Mouse (Mus musculus) heart, postnatal 0 days (tissue): ENCODE measurements at regions not wholly inside any gene's neighbourhood (a gene's known extent, or its start where the extent isn't known, plus 50 kb on each side); places are given as distances from the start of the nearest gene placed in this dataset.

Experiments used
- ATAC-seq: fragments of 200-750 bp; cut with Nextera tagmentation; 2 replicates; pipeline ENCODE4 v1.8.0; 2017; ENCODE audit warnings: low read depth, moderate number of reproducible peaks, moderate library complexity; ENCODE audit not compliant: insufficient read depth
- DNase-seq: peaks from one replicate; pipeline ENCODE4 v3.0.0-alpha.2; 2016; ENCODE audit warnings: low spot score
- H3K27ac ChIP-seq: fragments of 300-500 bp; sonication (generic); 2 replicates; pipeline ENCODE4 v1.5.1; 2014; ENCODE audit warnings: low read depth, mild to moderate bottlenecking
- H3K27me3 ChIP-seq: fragments of 300-500 bp; sonication (generic); 2 replicates; pipeline ENCODE4 v1.6.1; 2014; ENCODE audit warnings: low read length, mixed read lengths; ENCODE audit not compliant: control insufficient read depth, insufficient read depth
- H3K36me3 ChIP-seq: fragments of 300-500 bp; sonication (generic); replicated peaks from 2 replicates; pipeline ENCODE4 v1.6.1; 2014; ENCODE audit warnings: low read length, mixed read lengths; ENCODE audit not compliant: control insufficient read depth, insufficient read depth
- H3K4me1 ChIP-seq: fragments of 300-500 bp; sonication (generic); 2 replicates; pipeline ENCODE4 v1.6.1; 2014; ENCODE audit warnings: antibody characterized with exemption; ENCODE audit not compliant: control insufficient read depth, insufficient read depth
- H3K4me2 ChIP-seq: fragments of 300-500 bp; sonication (generic); 2 replicates; pipeline ENCODE4 v1.6.1; 2014; ENCODE audit warnings: low read depth, mild to moderate bottlenecking, low read length, moderate library complexity
- H3K4me3 ChIP-seq: fragments of 300-500 bp; sonication (generic); 2 replicates; pipeline ENCODE4 v1.5.1; 2014; ENCODE audit warnings: low read depth, low read length
- H3K9ac ChIP-seq: fragments of 300-500 bp; sonication (generic); replicated peaks from 2 replicates; pipeline ENCODE4 v1.6.1; 2014; ENCODE audit warnings: low read depth, low read length, mixed read lengths
- H3K9me3 ChIP-seq: fragments of 300-500 bp; sonication (generic); replicated peaks from 2 replicates; pipeline ENCODE4 v1.6.1; 2016; ENCODE audit warnings: low read length; ENCODE audit not compliant: control insufficient read depth
- CTCF ChIP-seq: IDR thresholded peaks from 2 replicates; pipeline ENCODE4 v1.5.1; 2016; ENCODE audit warnings: antibody characterized with exemption, control low read depth, low read depth
- EP300 ChIP-seq: IDR thresholded peaks from 2 replicates; pipeline ENCODE4 v1.6.1; 2016; ENCODE audit warnings: antibody characterized with exemption, low read depth
- WGBS: fragments of 180-500 bp; shearing (Covaris S2); extraction: QIAGEN DNeasy Blood & Tissue Kit; methylation state at CpG from one replicate; pipeline ENCODE4 v1.1.7; 2014; 5-methylcytosine and 5-hydroxymethylcytosine counted together

DNA sequence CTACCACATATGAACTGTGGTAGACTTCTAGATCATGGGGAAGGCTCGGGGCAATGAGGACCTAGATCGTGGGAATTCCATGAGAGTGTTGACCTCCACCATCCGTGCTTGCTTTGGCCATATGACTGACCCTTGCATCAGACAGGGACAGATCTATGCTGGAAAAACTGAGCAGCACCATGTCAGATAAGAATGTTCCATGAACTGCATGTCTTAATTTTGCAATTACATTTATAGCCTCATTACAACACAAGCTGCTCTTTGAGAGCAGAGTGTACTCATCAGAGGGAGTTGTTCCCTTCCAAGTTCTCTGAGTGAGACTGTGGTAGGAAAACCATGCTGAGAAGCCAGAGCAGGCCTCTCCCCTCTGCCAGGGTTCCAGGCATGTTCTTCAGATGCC is 166.4 kb upstream of the Ttc29 start:
- no peak overlapping the region for H3K4me2 ChIP-seq
- no peak overlapping the region for H3K9ac ChIP-seq
- H3K27ac ChIP-seq, result peak overlapping the region; percentile 28; the same call in 1 of the 2 replicates
- H3K4me1 ChIP-seq, result no peaks in the 10 kb centered on the region; the same call in 1 of the 2 replicates
- no peak for TF ChIP-seq EP300
- no peak for TF ChIP-seq CTCF
- H3K36me3 ChIP-seq, result no peaks in the 10 kb centered on the region
- H3K9me3 ChIP-seq, result no peaks in the 10 kb centered on the region
- ATAC-seq (peak; percentile 49; the same call in 1 of the 2 replicates), DNase-seq (no peak)
- WGBS, result 78% methylated on average over 3 of the region's 3 CpGs
- H3K27me3 ChIP-seq, result no peaks in the 10 kb centered on the region
- H3K4me3 ChIP-seq, result no peak overlapping the region

DNA sequence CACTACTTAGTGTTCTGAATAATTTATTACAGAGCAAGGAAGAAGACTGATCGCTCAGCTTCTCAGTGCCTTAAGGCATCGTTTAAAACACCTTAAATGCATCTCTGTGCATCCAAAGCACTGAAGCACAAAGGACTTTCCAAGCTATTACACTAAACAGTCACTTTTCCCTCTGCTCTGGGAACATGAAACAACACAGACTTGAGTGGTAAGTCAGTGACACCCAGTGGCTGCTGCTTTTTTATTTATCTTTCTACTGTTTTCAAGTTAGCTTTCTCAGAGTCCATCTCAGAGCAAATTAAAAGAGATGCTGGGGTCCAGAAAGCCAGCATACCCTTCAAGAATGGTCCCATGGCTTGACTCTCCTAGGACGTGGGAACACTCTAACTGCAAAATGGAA is 162.3 kb upstream of the Ttc29 start:
- H3K9me3 ChIP-seq, result no peaks in the 10 kb centered on the region
- ATAC-seq (no peak), DNase-seq (no peak)
- H3K27ac ChIP-seq, result no peak overlapping the region
- peak; percentile 38 for TF ChIP-seq CTCF
- TF ChIP-seq EP300, result no peak
- no peaks in the 10 kb centered on the region for H3K27me3 ChIP-seq
- no peaks in the 10 kb centered on the region for H3K36me3 ChIP-seq
- no peak overlapping the region for H3K4me3 ChIP-seq
- no peaks in the 10 kb centered on the region; the same call in 1 of the 2 replicates for H3K4me1 ChIP-seq
- no peak overlapping the region for H3K4me2 ChIP-seq
- no peak overlapping the region for H3K9ac ChIP-seq
- WGBS, result 61% methylated on average over 3 of the region's 3 CpGs

DNA sequence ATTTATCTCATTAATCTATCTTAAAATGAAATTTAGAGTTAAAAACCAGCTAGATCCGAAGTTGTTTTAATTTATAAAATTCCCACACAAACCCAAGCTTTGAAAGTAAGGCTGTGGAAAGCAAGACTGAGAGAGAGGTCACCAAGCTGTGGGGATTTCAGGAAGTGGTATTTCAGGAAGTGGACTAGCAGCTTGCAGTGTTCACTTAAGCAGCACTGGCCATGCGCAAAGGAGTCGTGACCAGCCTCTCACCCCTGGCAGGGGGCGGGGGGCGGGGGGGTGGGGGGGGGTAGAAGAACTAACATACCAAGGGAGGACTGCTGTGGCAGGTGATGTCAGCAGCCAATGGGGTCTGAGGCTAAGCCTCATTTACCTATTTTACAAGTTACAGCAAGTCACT is 158.7 kb upstream of the Ttc29 start:
- Histone ChIP-seq H3K27me3 (no peaks in the 10 kb centered on the region), H3K4me3 (no peak overlapping the region), H3K36me3 (no peaks in the 10 kb centered on the region), H3K27ac (no peak overlapping the region), H3K4me1 (no peaks in the 10 kb centered on the region), H3K9ac (no peak overlapping the region), H3K4me2 (no peak overlapping the region), H3K9me3 (no peaks in the 10 kb centered on the region)
- TF ChIP-seq CTCF (no peak), EP300 (no peak)
- 15% methylated on average over 5 of the region's 5 CpGs for WGBS
- DNase-seq (no peak), ATAC-seq (no peak; the same call in 1 of the 2 replicates)

DNA sequence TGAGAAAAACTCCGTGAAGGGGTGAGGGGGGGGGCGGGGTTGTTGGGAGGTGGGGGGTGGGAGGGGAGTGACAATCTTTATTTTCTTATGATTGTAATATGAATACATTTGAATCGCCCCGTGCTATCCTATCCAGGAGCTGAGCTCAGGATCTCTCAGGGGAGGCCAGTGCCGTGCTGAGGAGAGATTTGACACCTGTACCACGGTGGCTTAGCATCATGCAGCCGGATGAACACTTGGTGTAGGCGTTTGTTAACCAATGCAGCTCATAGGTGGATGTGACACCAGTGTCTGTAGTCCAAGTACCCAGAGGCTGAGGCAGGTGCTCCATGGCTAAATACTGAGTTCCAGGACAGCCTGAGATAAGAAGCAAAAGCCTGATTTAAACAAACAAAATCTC is 158.2 kb upstream of the Ttc29 start:
- H3K9ac ChIP-seq, result no peak overlapping the region
- H3K9me3 ChIP-seq, result no peaks in the 10 kb centered on the region
- ATAC-seq (no peak), DNase-seq (no peak)
- H3K4me3 ChIP-seq, result no peak overlapping the region
- no peaks in the 10 kb centered on the region for H3K36me3 ChIP-seq
- H3K27ac ChIP-seq, result no peak overlapping the region
- TF ChIP-seq EP300 (no peak), CTCF (no peak)
- no peaks in the 10 kb centered on the region for H3K27me3 ChIP-seq
- 22% methylated on average over 8 of the region's 8 CpGs for WGBS
- H3K4me2 ChIP-seq, result no peak overlapping the region
- no peaks in the 10 kb centered on the region for H3K4me1 ChIP-seq

DNA sequence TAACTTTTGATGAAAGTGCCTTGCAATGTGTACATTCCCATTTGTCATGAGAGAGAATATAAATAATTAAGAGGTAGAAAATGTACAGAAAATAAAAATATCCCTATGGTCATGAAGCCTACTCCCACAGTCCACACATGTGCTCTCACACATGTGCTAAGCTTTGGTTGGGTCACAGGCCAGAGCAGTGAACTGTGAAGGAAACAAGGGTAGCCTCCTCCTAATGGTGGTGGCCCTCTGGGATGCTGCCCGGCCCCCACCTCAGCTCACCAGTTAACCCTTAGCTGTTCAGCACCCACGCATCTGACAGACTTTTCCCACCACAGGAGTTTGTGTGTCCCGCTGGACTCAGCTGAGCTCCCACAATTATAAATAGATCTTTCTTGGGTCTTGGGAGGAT is 157.6 kb upstream of the Ttc29 start:
- Histone ChIP-seq H3K9ac (no peak overlapping the region), H3K27me3 (no peaks in the 10 kb centered on the region), H3K4me2 (no peak overlapping the region), H3K9me3 (no peaks in the 10 kb centered on the region), H3K4me1 (no peaks in the 10 kb centered on the region), H3K4me3 (no peak overlapping the region), H3K36me3 (no peaks in the 10 kb centered on the region), H3K27ac (no peak overlapping the region)
- ATAC-seq (no peak), DNase-seq (no peak)
- TF ChIP-seq EP300 (no peak), CTCF (no peak)
- WGBS, result 63% methylated on average over 3 of the region's 3 CpGs

DNA sequence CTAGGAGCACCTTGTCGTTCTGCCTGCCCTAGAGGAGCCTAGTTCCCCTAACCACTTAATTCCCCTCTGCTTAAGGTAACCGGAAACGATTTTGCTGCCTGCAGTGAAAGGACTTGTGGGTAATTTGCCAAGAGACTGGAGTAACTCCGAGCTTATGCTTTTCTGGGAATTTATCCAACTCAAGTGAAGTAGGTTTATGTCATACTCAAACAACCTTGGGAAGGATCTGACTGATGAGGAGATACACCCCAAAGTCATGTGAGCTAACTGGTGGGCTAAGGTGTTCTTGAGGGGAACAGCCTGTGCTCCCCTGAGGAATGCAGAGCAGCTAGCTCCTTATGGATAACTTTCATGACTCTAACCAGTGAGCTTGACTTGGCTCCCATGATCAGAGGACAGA is 155.7 kb upstream of the Ttc29 start:
- no peak overlapping the region for H3K9ac ChIP-seq
- no peaks in the 10 kb centered on the region for H3K4me1 ChIP-seq
- H3K4me2 ChIP-seq, result no peak overlapping the region
- no peaks in the 10 kb centered on the region for H3K27me3 ChIP-seq
- H3K4me3 ChIP-seq, result no peak overlapping the region
- WGBS, result 45% methylated on average over 4 of the region's 4 CpGs
- H3K36me3 ChIP-seq, result no peaks in the 10 kb centered on the region
- H3K27ac ChIP-seq, result no peak overlapping the region
- DNase-seq, result no peak
- ATAC-seq, result no peak
- TF ChIP-seq EP300, result no peak
- TF ChIP-seq CTCF, result no peak
- no peaks in the 10 kb centered on the region for H3K9me3 ChIP-seq
